Mouse (Mus musculus) adrenal gland, adult 8-10 months (tissue): ENCODE data around the gene Stn1. TPM values are rescaled to one million over a fixed set of nuclear protein-coding genes. Genes with fewer than 3 reads are reported as not detected.

Source experiments
- DNase-seq: peaks from one replicate; pipeline ENCODE4 v3.0.0; 2022
- total RNA-seq, 4 experiments: library from RNA; stranded (reverse); gene quantifications; 2 replicates each; pipeline ENCODE4 v1.2.4; 2022

Gene Stn1
- total RNA-seq, 4 experiments from 2014 or later: 10.3 to 15.5 (median 13.8) TPM

DNA sequence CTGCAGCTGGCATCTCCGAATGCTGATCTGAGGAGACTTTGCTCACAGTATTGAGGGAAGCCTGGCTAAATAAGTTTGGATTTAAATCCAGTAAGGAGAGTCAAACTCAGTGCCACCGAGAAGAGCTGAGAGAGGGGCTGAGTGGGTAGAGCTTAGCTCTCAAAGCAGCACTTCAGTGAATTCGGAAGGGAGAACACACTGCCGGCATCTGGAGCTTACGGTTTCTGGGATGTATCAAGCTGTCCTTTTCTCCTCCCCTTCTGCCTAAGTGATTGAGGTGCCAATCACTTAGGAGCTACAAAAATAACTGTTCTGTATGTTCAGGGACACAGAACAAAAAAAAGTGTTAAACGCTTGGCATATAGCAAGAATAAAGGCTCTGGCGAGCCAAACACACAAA is 5.1 kb upstream of the Stn1 start:
- DNase-seq: no peak

DNA sequence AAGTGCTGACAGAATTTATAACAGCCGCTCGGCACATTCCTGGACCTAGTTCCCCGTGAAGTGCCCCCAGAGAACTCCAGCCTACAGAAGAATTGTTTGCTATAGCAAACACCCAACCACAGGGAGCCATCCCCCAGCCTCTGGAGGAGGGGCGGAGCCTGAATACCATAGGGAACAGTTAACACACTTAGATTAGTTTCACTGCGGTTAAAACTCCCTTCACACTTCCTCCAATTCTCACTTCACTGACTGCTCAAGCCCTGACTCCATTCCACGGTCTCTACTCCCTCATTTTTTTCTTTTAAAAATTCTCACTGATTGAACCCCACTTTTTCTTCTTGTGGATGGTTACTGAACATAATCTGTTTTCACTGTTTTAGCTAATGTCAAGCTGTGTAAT is 1.5 kb upstream of the Stn1 start:
- no peak for DNase-seq

DNA sequence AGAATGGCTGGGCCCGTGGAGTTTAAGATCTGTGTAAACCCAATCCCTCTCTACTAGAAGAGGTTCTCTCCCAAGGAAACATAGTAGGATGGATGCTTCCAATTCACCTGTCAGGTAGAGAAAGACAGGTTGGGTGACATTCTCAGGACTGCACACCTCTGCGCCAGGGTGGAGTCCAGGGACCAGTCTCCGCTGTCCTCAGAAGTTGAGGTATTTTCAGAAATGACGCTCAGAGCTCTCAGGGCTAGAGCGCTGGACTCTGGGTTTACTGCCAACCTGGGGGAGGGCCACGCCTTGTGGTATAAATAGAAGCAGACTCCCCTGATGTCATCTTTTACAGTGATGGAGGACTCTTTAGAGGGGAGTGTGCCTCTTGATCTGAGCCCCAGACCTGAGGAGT is 572 bp upstream of the Stn1 start:
- DNase-seq: no peak

DNA sequence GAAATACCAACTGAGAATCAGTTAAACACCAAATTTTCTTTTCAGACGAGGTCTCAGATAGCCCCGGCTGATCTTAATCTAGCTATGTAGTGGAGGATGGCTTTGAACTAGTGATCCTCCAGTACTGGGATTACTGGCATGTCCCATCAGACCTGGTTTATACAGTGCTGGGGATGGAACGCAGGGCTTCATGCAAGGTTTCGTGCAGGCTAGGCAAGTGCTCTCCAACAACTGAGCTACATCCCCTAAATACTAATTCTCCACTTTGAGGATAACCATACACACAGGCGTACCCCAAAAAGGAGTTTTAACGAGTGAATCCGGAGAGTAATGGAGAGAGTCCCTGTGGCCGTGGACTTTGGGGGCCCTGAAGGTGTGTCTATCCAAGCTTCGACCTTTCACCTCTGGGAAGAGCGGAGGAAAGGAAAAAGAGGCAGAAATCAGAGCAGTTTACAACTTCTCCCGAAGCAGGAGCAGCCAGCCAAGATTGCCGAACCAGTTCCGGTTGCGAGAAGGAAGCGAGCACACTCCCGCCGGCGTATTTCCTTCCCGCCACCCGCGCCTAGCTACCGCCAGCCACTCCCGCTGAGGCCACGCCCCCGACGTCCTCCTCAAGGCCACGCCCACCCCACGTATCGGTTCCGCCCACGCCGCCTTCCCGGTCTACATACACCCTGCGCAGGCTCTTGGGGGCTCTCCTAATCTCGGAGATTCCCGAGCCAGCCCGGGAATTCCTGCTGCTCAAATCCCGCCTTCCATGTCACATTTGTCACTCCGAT is 597 bp downstream of the Stn1 start:
- peak; percentile 96 for DNase-seq

DNA sequence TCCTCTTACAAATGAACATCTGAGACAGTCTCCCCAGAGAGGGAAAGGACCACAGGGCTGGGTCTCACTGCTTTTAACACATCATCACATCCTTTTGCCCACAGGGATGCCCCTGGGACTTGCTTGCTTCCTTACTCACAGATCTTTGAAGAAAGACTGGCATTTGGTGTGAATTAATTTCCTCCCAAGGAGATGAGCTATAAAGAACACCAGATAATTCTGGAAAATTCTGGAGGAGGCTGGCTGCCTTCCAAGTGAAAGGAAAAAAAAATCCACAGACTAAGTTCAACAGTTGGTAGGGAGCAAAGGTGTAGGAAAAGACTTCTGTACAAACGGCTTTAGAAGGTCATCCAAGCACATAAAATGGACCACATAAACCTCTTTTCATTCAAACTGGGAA is 3.2 kb downstream of the Stn1 start:
- DNase-seq: no peak

DNA sequence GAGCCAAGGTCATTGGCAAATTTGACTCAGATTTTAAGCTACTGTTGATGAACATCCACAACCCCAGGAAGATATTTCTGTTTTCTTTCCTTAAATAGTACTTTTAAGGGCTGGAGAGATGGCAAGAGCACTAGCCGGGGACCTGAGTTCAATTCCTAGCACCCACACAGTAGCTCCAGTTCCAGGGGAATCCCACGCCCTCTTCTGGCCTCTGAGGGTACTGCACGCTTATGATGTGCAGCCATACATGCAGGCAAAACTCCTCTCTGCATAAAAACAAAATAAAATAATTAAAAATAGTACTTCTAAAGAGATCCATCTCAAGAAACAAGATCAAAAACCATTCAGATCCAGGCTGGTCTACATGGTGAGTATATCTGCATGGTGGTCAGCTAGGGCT is 4.9 kb downstream of the Stn1 start:
- no peak for DNase-seq

DNA sequence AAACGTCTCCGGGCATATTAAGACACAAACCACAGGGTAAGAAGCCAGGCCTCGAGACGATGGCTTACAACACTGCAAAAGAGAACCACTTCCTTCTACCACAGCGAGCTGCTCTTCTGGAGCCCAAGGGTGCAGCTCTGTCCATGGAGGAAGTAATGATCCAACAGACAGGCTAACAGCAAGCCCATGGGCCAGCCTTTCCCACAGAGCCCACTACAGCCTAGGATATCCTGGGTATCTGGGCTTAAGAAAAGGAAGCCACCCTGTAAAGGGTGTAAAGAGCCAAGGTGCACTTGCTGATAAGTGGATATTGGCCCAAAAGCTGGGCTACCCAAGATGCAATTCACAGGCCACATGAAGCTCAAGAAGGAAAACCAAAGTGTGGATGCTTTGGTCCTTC is 6.0 kb downstream of the Stn1 start:
- no peak for DNase-seq

DNA sequence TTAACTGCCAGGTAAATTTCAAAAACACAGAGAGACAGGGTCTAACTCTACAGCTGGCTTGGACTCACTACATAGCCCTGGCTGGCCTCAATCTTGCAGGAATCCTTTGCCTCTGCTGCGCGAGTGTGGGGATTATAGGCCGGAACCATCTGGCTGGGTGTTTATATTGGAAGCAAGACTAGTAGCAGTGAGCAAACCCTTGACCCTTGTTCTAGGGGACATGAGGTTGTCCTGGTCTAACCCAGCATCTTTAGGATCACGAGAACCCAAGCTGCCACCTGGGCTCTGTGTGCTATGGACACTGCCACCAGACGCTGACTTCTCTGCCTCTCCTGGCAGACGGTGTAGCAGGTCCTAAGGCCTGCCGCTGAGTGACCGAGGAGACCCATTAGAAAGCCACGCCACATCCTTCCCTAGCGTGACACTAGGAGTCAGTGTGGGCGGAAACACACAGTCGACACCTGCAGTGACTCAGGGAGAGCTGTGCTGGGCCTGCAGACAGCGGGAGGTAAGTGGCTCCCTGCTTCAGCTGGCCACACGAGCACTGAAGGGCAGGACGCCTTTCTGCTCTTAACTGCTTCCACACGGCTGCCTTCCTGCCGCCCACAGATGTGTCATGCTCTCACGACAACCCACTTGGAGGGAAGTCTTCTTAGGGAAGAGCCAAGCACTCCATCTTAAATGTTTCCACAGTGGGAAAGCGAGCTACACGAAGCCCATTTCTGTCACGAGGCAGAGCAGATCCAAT is 10.9 kb downstream of the Stn1 start:
- DNase-seq: no peak

DNA sequence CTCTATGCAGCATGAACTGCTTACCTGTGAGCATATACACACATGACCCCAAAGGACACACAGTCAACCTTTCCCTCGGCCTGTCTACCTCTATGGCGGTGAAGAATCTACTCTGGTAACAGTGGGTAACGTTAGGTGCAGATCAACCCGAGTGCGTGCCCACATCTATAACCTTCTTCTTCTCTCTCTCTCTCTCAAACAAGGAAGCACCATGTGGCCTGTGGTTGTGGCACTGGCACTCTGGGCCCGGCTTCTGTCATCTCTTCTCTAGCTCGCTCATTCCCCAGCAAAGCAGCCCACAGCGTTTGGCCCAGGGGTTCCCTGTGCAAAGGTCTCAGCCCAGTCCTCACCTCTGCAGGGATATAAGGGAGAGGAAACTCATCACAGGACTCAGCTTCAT is 12.4 kb downstream of the Stn1 start:
- no peak for DNase-seq

DNA sequence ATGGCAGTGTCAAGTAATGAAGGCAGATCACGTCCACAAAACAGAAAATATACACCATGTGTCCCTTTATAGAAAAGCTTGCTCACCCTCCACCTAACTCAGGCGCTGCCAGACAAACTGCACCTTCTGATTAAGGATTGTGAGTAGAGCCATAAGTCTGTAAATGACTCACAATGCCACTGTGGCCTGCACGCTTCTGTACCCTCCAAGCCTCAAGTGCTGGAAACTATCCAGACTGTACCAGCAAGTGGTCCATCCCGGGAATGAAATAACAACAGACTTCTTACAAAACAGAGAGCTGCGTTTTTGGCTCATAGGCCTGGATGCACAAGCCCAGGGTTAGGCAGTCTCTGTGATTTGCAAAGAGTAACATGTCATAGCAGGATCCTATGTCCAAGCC is 15.9 kb downstream of the Stn1 start:
- DNase-seq: no peak

DNA sequence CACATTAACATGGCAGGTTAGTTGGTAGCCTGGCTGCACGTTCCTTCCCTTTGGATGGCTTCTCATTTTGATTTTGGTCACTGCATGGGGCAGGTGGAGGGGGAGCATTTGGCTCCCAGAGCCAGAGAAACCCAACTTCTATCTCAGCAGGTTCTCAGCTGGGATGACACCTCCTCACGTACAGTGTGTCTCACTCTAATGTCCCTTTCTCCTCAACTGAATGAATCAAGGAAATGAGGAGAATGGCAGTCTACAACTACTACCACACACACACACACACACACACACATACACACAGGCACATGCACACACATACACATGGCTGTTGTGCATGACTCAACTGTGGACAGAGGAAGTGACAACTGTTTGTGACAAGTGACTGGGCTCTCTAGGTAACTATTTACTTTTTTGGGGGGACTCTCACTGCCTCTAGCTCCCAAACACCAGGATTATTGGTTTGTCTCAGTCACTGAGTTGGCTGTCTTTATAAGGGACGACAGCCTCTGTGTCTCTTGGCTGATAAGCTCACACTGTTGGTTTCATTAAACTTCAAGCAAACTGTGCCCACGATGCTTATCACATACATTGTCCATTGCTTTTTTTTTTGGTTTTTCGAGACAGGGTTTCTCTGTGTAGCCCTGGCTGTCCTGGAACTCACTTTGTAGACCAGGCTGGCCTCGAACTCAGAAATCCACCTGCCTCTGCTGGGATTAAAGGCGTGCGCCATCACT is 18.0 kb downstream of the Stn1 start:
- no peak for DNase-seq

DNA sequence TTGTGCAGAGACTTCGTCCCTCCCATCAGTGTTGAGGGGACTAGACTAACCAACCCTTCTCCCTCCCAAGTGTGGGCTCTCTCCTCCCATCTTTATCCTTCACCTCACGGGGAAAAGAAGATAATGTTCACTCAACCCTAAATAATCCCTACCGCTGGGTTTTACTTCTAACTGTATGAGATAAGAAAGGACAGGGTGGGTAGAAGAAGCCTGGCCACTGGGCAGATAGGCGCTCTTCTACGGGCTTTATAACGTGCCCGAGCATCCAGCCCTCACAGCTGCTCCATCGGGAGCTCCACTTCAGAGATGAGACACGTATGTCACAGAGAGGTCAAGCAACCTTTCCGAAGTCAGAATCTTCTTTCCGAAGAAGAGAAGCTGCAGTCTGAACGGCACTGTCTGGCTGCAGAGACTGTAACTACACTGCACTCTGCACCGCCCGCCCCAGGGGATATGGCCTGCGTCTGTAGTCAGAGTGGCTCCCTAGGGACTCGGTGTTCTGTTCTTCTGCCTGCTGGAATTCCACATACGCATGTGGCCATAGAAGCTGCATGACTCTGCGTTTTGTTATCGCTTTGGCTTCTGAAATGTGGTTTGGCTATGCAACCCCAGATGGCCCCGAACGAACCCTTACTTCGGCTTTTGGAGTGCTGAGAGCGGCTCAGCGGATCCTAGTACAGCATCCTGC is 18.7 kb downstream of the Stn1 start:
- no peak for DNase-seq

DNA sequence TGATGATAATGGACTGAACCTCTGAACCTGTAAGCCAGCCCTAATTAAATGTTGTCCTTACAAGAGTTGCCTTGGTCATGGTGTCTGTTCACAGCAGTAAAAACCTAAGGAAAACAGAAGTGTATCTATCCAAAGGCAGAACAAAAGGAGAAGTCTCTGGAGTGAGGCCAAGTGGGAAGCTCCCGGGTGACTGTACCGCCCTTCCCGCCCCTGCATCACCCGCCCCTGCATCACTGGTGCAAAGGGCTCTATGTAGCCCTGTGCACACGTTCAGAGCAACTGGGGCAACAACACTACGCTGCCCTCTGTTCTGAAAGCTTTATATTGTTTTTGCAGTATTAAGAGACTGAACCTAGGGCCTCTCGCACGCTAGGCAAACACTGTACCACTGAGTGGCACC is 19.7 kb downstream of the Stn1 start:
- DNase-seq: no peak

DNA sequence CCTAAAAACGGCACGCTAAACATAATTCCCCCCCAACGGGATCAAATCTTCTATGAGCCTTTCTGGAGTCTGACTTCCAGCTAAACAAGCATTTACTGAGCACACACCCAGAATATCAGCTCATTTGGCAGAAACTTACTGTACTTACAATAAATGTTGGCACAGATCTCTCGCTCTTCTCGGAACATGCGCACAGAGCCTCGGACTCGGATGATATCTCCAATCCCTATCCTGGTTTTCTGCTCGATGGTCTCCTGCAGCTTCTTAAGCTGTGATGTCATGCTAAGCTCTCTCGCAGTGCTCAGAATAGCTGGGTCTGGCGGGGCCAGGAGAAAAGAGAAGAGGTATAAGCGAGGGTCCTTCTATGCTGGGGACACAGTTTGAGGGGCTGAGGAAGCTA is 20.4 kb downstream of the Stn1 start:
- no peak for DNase-seq

DNA sequence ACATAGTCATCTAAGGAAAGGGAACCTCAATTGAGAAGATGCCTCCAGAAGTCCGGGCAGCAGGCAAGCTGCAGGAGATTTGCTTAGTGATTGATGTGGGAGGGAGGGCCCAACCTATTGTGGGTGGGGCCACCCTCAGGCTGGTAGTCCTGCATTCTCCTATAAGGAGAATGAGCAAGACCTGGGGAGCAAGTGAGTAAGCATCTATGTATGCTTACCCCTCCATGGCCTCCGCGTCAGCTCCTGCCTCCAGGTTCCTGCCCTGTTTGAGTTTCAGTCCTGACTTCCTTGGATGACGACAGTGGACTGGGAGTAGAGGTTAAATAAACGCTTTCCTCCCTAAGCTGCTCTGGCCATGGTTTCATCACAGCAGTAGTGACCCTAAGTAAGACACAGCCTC is 22.2 kb downstream of the Stn1 start:
- DNase-seq: no peak

DNA sequence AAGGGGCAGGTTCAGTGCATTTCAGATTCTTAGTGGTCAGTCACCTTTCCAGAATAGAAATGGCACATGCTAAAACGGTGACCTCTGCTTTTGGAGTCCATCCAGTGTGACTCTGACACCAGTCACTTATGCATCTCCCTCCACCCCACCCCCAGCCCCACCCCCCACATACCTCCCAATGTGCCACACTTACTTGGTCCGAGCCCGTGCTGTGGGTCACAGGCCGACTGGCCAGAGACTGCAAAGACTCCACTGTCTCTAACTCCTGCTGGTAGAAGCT is 23.7 kb downstream of the Stn1 start:
- no peak for DNase-seq

DNA sequence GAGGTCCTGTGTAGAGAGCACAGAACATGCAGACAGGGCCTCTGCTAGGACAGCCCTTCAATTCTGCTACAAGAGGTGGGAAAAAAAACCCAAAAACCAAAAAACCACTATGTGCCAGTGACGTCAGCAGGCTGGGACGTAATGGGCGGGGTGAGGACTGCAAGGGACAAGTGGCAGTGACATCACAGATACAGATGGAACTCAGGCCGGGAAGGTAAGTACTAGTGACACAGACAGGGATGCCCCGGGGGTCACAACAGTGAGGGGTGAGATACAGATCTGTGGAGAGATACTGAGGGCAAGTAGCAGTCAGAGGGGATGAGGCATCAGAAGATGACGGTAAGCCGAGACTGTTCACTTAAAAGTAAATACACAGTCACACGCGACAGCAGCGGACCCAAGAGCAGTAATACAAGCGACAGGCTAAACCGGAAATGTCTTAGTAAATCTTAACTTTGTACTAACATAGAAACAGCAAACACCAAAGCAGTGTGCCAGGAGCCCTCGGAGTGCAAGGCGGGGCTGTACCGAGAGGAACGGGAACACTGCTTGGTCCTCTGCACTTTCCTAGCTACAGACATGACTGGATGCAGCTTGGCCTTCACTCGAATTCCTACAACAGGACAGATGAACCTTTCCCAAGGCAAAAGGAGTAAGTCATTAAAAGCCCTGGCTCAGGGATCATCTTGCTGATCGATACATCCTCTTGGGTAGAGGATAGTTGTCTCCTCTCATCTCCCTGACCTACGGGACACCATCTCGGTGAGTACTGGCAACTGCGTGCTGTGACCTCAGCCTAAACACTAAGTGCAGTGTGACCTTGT is 24.3 kb downstream of the Stn1 start:
- no peak for DNase-seq

DNA sequence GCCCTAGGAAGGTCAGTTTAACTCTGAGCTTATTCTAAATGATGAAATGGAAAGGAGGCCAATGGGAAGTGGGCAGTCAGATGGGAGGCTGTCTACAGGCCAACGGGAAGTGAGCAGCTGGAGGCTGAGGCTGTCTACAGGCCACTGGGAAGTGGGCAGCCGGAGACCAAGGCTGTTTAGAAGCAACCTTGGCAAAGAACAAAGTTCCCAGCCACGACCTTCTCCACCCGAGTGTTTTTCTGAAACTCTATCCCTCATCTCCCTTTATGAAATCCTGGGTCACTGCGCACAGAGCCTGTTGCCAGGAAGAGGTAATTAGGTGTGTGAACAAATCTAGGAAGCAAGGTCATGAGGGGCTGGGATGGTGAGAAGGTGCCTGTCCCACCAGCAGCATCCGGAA is 25.3 kb downstream of the Stn1 start:
- DNase-seq: no peak

DNA sequence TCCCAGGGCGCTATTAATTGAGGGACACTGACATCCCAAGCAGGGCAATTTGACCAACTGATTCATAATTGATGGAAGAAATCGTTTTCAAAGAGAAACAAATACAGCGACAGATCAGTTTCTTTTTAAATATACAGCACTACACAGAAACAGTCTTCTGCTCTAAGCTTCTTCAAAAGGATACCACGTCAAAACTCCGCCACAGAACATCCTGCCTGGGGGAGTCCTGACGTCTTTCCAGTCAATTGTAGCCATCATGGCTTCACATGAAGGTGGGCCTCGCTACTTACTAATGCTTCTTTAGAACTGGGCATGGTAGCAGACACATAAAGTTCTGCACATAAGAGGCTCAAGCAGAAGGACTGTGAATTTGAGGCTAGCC is 26.0 kb downstream of the Stn1 start:
- DNase-seq: no peak

DNA sequence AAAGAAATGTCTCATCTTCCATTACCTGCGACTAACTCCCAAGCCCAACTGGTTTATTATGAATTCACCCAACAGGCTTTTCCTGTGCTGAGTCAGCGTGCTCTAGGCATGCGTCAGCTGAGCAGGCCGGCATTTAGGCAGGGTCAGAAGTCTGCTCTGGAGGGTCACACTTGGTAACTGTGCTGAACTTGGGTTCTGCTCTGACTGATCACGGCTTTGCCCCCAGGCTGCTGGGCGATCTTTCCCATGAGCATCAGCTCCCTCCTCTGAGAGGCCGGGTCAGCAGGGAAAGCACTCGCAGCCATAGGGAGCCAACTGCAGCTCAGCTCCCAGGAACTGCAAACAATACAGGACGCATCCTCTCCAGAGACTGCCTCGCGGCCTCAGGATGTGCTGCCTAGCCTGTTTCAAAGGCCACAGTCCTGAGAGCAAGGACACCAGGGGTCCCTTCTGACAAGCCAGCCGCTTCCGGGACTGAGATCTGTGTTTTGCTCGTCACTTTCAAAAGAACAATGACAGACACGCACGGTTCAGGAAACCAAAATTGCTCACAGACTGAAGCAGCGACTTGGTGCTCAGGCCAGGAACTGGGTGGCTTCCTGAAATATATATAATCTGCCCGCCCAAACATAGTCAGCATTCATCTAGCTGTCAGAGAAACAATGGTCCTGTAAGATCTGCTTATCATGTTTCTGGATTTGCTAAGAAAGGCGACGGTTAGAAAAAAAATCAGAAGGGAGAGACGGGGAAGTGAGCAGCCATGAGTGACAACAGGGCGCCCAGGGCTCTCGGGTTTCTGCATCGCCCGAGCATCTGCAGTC is 26.6 kb downstream of the Stn1 start:
- DNase-seq: no peak

DNA sequence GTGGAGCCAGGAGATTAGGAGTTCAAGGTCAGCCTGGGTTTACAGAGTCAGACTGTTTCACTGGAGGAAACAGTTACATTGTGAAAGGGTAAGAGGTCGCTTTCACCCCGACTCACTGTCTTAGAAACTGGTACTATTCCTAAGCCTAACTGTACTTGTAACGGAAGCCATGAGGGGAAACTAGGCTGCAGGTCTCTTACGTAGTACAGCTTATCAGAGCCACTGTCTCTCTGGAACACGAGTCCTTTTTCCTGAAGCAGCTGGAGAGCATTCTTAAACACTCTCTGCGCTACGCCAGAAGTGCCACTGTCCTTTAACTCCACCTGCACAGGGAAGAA is 27.2 kb downstream of the Stn1 start:
- DNase-seq: no peak
